Mouse (Mus musculus): ENCODE measurements at regions not wholly inside any gene's neighbourhood (a gene's known extent, or its start where the extent isn't known, plus 50 kb on each side); places are given as distances from the start of the nearest gene placed in this dataset.

DNA sequence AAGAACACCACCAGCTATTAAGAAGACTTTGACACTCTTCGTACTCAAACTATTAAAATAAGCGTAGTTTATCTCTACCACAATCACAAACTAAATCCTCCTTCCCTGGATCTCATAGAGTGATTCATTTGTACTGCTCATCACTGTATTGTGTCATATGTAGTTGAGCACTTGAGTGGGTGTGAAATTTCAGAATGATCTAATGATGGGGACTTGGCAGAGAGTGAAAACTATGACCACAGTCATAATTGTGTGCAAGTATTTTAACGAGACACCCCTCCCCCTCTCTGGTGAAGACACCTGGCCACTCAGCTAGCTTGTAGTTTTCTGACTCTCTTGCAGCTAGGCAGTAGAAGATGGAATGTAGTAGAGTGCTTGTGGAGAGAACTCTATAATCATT is 80.2 kb upstream of the Cxcr4 start:
- DNase-seq (ENCODE audit: low spot score): no peak

GRCm38 (mm10) chr1:128671495-128671894 is 79.4 kb upstream of the Cxcr4 start:
- no peak for DNase-seq (ENCODE audit: low spot score)

- no peak for DNase-seq (ENCODE audit: low spot score)
These were observed 78.9 kb upstream of the Cxcr4 start for GRCm38 (mm10) chr1:128671016-128671415.

DNA sequence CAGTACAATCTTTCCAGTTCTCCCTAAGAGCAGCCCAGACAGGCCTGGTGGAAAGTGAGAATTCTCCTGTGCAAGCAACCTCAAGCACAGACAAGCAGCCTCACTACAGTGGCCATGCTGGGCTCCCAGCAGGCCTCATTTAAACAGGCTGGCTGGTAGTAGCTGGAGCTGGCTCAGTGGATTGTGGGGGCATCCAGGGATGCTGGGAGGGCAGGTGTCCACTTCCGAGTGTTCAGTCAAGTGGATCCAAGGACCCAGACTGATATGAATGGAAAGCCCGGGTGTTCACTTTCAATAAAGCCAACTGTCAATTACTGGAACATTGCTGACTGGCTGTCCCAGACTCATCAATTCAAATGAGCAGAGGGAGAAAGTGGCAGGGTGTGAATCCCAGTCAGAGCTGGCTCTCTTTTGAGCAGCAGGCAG is 77.2 kb upstream of the Cxcr4 start:
- DNase-seq (ENCODE audit: low spot score): no peak

DNA sequence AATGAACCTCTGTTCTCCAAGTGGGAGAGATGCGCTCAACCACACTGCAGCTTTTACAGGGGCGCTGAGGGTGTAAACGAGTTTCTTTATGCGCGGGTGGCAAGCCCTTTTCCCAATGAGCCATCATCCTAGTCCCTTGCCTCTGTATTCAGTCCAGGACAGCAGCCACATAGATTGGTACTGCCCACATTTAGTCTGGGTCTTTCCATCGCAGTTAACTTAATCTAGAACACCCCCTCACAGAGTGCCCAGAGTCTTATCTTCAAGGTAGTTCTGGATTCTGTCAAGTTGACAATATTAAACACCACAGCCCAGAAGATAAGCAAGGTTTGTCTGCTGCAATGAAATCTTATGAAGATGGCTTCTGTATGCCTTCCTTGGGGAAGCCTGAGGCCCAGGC is 76.6 kb upstream of the Cxcr4 start:
- DNase-seq (ENCODE audit: low spot score): no peak

DNA sequence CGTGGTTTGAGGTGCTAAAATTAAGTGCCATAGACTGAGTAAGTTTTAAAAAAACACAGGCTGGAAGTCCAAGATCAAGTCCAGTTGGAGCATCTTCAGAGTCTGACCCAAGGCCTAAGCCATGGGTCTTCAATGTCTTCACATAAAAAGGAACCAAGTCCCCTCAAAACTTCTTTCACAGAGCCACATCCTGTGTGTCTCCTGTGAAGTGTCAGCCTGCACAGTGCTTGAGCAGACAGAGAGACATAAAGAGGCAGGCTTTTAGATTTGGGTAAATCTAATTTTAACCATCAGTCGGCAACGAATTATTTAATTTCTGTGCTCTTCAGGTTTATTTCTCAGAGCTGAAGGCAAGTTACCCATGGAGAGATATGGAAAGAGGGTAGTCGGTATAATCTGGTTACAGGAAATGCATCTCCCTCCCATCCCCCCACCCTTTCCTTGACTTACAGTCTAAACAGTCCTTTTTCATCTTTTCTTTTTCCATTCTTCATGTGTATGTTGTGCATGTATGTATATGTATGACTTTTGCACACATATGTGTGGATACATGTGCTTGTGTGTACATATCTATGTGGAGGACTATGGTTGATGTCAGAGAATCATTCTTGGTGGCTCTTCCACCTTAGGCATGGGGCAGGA is 75.1 kb upstream of the Cxcr4 start:
- DNase-seq (ENCODE audit: low spot score): peak; percentile 46

- DNase-seq (ENCODE audit: low spot score): no peak
These were observed 71.1 kb upstream of the Cxcr4 start for GRCm38 (mm10) chr1:128663207-128663606.

DNA sequence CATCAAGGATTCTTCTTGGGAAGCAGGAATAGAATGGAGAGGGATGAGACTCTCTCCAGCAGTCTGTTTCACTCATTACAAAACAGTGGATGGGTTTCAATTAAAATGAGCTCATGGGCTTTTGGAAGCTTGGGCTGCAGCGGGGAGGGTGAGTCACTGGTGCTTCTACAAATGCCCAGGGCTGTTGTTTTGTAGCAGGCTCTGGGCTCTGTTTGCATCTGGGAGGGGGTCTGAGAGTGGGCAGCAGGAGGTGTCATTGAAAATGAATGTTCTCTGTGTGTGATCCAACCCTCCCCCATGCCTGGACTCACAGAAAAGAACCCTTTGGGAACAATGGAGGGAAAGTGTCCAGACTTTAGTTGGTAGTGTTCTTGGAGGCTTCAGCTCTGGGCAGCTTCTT is 67.8 kb upstream of the Cxcr4 start:
- DNase-seq (ENCODE audit: low spot score): no peak

GRCm38 (mm10) chr1:128658802-128659201 is 66.7 kb upstream of the Cxcr4 start:
- DNase-seq (ENCODE audit: low spot score): no peak

DNA sequence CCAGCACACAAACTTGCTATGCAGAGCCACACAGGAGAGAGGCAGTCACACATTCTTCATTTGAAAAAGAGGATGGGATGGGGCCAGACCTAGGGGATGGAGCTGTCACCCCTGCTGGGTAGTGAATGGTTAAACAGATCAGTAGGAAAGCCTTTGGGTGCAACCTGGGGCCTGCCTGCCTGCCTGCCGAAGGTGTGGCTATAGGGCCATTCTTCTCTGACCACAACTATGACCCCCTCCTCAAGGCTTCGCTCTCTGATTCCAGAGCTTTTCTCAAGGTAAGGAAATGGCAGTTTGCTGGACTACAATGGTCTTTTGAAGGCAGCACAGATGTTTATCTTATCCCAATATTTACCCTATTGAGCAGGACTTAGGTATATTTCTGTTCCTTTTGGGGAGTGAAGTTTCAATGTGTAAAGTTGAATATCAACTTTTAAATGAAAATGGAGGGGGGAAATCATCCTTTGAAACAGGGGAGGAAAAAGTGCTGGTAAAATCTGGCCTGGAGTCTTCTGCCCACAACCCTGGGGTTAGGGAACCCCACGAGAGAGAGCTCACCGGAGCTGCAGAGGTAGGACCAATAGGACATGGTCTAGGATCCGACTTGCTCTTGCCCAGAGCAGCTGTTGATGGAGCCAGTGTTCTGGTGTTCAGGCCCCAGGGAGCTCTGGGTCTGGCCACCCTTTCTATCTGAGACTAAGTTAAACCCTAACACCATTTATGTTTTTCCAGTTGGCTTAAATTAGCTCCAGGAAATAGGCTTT is 62.2 kb upstream of the Cxcr4 start:
- no peak for DNase-seq (ENCODE audit: low spot score)

GRCm38 (mm10) chr1:128650596-128650995 is 58.5 kb upstream of the Cxcr4 start:
- DNase-seq (ENCODE audit: low spot score): no peak

DNA sequence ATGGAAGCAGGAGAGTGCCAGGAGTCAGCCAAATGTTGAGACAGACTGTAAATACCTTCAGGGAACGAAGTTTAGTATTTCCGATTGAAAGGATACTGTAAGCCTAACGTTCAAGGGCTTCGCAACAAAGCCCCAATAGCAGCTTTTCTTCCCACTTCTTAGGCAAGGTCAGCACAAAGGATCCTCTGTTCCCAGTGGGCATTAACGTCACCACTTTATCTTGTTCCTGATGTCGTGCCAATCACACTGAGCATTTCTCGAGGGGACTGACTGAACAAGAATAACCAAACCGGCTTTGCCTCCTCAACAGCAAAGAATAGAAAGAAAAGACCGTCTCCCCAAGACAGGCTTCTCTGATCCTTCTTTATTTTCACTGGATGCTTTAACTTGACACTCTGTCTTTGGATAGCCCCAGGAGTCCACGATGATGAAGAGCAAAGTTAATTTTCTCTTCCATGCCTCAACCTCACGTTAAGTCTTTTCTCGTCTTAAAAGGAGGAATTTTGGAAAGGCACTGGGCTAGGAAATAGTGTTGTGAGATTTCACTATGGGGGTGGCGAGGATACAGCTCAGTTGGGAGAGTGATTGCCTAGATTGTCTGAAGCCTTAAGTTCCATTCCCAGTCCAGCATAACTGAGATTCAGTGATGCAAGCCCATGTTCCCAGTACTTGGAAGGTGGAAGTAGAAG is 57.5 kb upstream of the Cxcr4 start:
- DNase-seq (ENCODE audit: low spot score): no peak

DNA sequence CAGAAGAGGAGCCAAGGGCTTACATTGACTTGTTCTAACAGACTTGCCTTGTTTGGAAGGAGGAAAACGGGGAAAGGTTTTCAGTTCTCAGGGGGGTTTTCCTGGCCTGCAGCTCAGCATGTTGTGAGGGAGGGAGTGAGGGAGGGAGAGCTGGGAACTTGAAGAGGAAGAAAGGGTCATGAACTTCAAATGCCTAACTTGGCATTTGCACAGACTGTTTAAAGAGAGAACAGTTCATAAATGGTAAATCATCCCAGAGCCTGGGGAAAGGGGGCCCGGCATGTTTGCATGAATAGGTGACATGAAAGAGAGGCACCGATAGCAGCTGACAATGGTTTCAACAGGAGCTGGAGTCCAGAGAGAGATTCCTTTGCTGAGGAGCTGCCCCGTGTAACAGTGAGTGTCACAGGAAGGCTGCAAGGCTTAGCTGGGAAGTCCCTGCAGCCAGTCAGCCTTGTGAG is 51.3 kb upstream of the Cxcr4 start:
- DNase-seq (ENCODE audit: low spot score): no peak

DNA sequence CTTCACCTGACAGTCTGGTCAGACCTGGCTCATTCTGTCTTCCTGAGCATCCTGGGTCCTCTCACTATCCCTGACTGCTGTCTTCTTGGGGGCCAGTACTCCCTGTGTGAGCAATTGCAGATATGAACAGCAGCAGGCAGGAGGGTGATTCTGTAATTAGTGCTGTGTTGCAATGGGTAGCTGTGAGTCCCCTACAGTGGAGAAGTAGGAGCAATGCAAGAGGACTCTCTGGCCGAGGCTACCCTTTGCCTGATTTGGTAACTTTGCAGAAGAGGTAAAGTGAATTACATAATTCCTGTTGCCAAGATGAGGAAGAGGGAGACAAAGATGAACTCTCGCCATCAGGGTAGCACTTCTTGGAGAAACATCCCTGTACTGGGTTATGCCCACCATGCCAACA is 50.1 kb upstream of the Cxcr4 start:
- no peak for DNase-seq (ENCODE audit: low spot score)
